Mouse (Mus musculus): Measurements from ENCODE around the gene Mto1.
A peak's percentile ranks its signal among the peaks of the same experiment; 100 is the strongest.
"Not testable (repeated sequence)": the region's sequence is repeated elsewhere in the genome, so short reads cannot be mapped to it uniquely, and the experiment has no call there.

The Mto1 gene

GRCm38 (mm10) chr9:78508106-78508786, 60.2 kb downstream of the Mto1 start:
- DNase-seq, result no peak

- DNase-seq, result no peak
Measured at GRCm38 (mm10) chr9:78511705-78512104, 63.7 kb downstream of the Mto1 start.

- DNase-seq, result no peak
Measured at GRCm38 (mm10) chr9:78513776-78514500, 65.9 kb downstream of the Mto1 start.

GRCm38 (mm10) chr9:78514681-78515080, 66.7 kb downstream of the Mto1 start:
- no peak for DNase-seq

- no peak for DNase-seq
Measured at GRCm38 (mm10) chr9:78516125-78516524, 68.1 kb downstream of the Mto1 start.

- DNase-seq, result not testable (repeated sequence)
Measured at GRCm38 (mm10) chr9:78517237-78517636, 69.2 kb downstream of the Mto1 start.

GRCm38 (mm10) chr9:78520127-78520779, 72.2 kb downstream of the Mto1 start:
- DNase-seq, result no peak

- DNase-seq, result peak; percentile 35
Measured at GRCm38 (mm10) chr9:78520780-78521601, 73.0 kb downstream of the Mto1 start.

GRCm38 (mm10) chr9:78521689-78522088, 73.7 kb downstream of the Mto1 start:
- no peak for DNase-seq
